Comparison of ENCODE assay signal across 20 mouse cellular contexts in the genomic region with DNA sequence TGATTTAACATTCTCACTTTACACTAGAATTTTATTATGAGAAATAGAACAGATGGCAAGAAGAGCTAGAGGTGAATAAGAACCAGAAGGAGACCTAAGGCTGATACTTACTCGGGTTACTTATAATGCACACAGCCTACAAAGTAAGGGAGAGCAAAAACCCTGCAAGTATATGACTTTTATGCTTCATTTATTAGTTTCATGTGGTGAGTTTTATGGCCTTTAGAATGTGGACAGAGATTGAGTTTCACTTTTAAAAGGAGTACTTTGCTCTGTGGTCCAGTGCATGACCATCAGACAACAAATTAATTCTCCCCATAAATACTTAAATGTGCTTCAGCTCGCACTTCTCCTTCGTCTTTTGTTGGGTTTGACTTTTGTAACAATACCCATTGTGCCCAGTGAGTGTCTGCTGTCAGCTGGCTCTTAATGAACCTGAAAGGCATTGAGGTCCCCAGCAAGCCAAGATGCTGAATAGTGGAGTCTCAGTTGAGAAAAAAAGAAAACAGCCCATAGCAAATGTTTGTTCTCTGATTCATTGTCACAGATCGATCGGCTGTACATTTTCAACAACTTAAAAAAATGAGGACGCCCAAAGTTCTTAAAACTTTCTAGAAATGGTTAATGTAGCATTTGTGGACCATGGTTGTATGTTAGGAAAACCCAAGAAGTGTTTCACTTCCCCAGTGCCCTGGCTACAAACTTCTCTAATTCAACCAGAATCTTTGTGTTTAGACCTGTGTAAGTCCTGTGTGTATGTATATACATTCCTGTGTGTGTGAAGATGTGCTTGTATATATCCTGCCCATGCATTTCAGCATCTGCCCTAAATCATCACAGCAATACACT.
DNase-seq lines count a peak whose midpoint lies in the region; ATAC-seq and TF ChIP-seq lines count a peak whose summit lies in the region.
"Had no signal": no experiment of that assay in that cellular context is flagged by ENCODE, and none has a peak within 500 bp of the region (broad histone marks: within the 10 kb centered on the region; RNA-seq: fewer than 3 reads in every experiment).

No protein-coding gene starts in this region.

- no peaks in the 10 kb centered on the region for H3K36me3 ChIP-seq in liver, postnatal 0 days (replicated peaks; ENCODE audit: insufficient read depth, low read length)
- H3K36me3 ChIP-seq in liver, embryonic 12.5 days: no peaks in the 10 kb centered on the region
- no peaks in the 10 kb centered on the region for H3K36me3 ChIP-seq in limb, embryonic 13.5 days
- no peaks in the 10 kb centered on the region for H3K36me3 ChIP-seq in forebrain, postnatal 0 days (ENCODE audit: insufficient read depth)
- H3K36me3 ChIP-seq: embryonic facial prominence, embryonic 10.5 days; heart, embryonic 12.5 days; midbrain, embryonic 13.5 days had no signal

- H3K27ac ChIP-seq in gastrocnemius, adult 2 months: peak overlapping the region; percentile 17; the same call in 1 of the 2 replicates
- peak overlapping the region; percentile 41; the same call in 1 of the 2 replicates for H3K27ac ChIP-seq in liver, postnatal 0 days (ENCODE audit: low read depth)
- H3K27ac ChIP-seq in liver, embryonic 12.5 days: no peak overlapping the region
- H3K27ac ChIP-seq in brown adipose tissue, adult 24 weeks (replicated peaks; ENCODE audit: low read depth, low read length): 0 out of 2 replicates have a peak overlapping the region, but pooled peaks have one; percentile 10
- H3K27ac ChIP-seq in limb, embryonic 13.5 days: no peak overlapping the region
- H3K27ac ChIP-seq in forebrain, postnatal 0 days (ENCODE audit: low read depth, low read length): no peak overlapping the region
- H3K27ac ChIP-seq: left cerebral cortex, adult 2 months; midbrain, embryonic 13.5 days had no signal

- no peak for TF ChIP-seq CTCF in gastrocnemius, adult 2 months (IDR thresholded peaks at IDR 0.05)
- no peak for TF ChIP-seq CTCF in liver, postnatal 0 days (IDR thresholded peaks at IDR 0.05; ENCODE audit: low read depth)
- TF ChIP-seq CTCF in forebrain, postnatal 0 days (IDR thresholded peaks at IDR 0.05; ENCODE audit: low read depth): no peak

- no peak overlapping the region for H3K4me2 ChIP-seq in liver, postnatal 0 days (ENCODE audit: low read depth, low read length)
- no peak overlapping the region for H3K4me2 ChIP-seq in liver, embryonic 12.5 days
- H3K4me2 ChIP-seq in limb, embryonic 13.5 days (replicated peaks): no peak overlapping the region
- no peak overlapping the region for H3K4me2 ChIP-seq in forebrain, postnatal 0 days (ENCODE audit: low read depth)
- H3K4me2 ChIP-seq: heart, embryonic 12.5 days; midbrain, embryonic 13.5 days had no signal

- H3K27me3 ChIP-seq in liver, postnatal 0 days (ENCODE audit: insufficient read depth, low read length): no peaks in the 10 kb centered on the region
- no peaks in the 10 kb centered on the region for H3K27me3 ChIP-seq in liver, embryonic 12.5 days (replicated peaks)
- H3K27me3 ChIP-seq in limb, embryonic 13.5 days: no peaks in the 10 kb centered on the region
- H3K27me3 ChIP-seq in forebrain, postnatal 0 days (ENCODE audit: insufficient read depth, low read length): no peaks in the 10 kb centered on the region
- H3K27me3 ChIP-seq: heart, embryonic 12.5 days; midbrain, embryonic 13.5 days had no signal

- no peaks in the 10 kb centered on the region for H3K9me3 ChIP-seq in liver, postnatal 0 days (ENCODE audit: low read length)
- H3K9me3 ChIP-seq in liver, embryonic 12.5 days (replicated peaks): no peaks in the 10 kb centered on the region
- H3K9me3 ChIP-seq in limb, embryonic 13.5 days: no peaks in the 10 kb centered on the region
- H3K9me3 ChIP-seq in forebrain, postnatal 0 days (ENCODE audit: low read length): no peaks in the 10 kb centered on the region
- H3K9me3 ChIP-seq: embryonic facial prominence, embryonic 10.5 days; heart, embryonic 12.5 days; midbrain, embryonic 13.5 days had no signal

- 74% methylated on average over 6 of the region's 6 CpGs for WGBS in liver, postnatal 0 days (ENCODE audit: insufficient replicate concordance)
- WGBS in liver, embryonic 12.5 days (ENCODE audit: insufficient replicate concordance): 67% methylated on average over 6 of the region's 6 CpGs
- WGBS in limb, embryonic 13.5 days: 43% methylated on average over 6 of the region's 6 CpGs
- 52% methylated on average over 6 of the region's 6 CpGs for WGBS in forebrain, postnatal 0 days

- no peak overlapping the region for H3K4me3 ChIP-seq in gastrocnemius, adult 2 months
- no peak overlapping the region for H3K4me3 ChIP-seq in liver, postnatal 0 days (ENCODE audit: low read depth, low read length)
- no peak overlapping the region for H3K4me3 ChIP-seq in liver, embryonic 12.5 days
- H3K4me3 ChIP-seq in brown adipose tissue, adult 24 weeks (ENCODE audit: insufficient read depth, low read depth, low read length): no peak overlapping the region
- no peak overlapping the region for H3K4me3 ChIP-seq in limb, embryonic 13.5 days
- no peak overlapping the region for H3K4me3 ChIP-seq in forebrain, postnatal 0 days (ENCODE audit: low read depth, low read length)
- H3K4me3 ChIP-seq: embryonic facial prominence, embryonic 10.5 days; heart, embryonic 12.5 days; left cerebral cortex, adult 2 months; midbrain, embryonic 13.5 days had no signal

- no peak for ATAC-seq in liver, postnatal 0 days
- no peak for ATAC-seq in liver, embryonic 12.5 days
- peak; percentile 71; the same call in 1 of the 2 replicates for ATAC-seq in limb, embryonic 13.5 days (ENCODE audit: low FRiP score, low read depth)
- no peak for ATAC-seq in forebrain, postnatal 0 days
- ATAC-seq: forebrain, embryonic 16.5 days; hindbrain, embryonic 16.5 days; midbrain, embryonic 13.5 days had no signal

- peaks cover 3% of the 10 kb centered on the region; the same call in 1 of the 2 replicates for H3K4me1 ChIP-seq in liver, postnatal 0 days (ENCODE audit: insufficient read depth)
- no peaks in the 10 kb centered on the region for H3K4me1 ChIP-seq in liver, embryonic 12.5 days
- peaks cover 14% of the 10 kb centered on the region; the same call in 1 of the 2 replicates for H3K4me1 ChIP-seq in brown adipose tissue, adult 24 weeks (ENCODE audit: control insufficient read depth, insufficient read depth, insufficient read length, low read length)
- H3K4me1 ChIP-seq in limb, embryonic 13.5 days: peaks cover 9% of the 10 kb centered on the region
- H3K4me1 ChIP-seq in forebrain, postnatal 0 days (ENCODE audit: insufficient read depth): no peaks in the 10 kb centered on the region
- H3K4me1 ChIP-seq: midbrain, embryonic 13.5 days had no signal

- no peak for DNase-seq in gastrocnemius, adult 2 months
- no peak for DNase-seq in gastrocnemius, postnatal 25 days
- DNase-seq in liver, postnatal 0 days: no peak
- no peak for DNase-seq in forebrain, postnatal 0 days
- no peak for DNase-seq in layer of hippocampus, adult 9-11 months
- DNase-seq: adrenal gland, adult 8-10 months; cerebellum, adult 11-12 months; cerebellum, postnatal 36 days; gastrocnemius, postnatal 36 days; kidney, adult 9 months; thymus, postnatal 36 days had no signal

- TF ChIP-seq EP300 in liver, postnatal 0 days (IDR thresholded peaks at IDR 0.05; ENCODE audit: low read depth): no peak

- intact Hi-C loops in gastrocnemius, adult 2 months (cut with DNase I): no loop called here

- no peak overlapping the region for H3K9ac ChIP-seq in liver, postnatal 0 days (replicated peaks)
- H3K9ac ChIP-seq in liver, embryonic 12.5 days: no peak overlapping the region
- H3K9ac ChIP-seq in limb, embryonic 13.5 days: no peak overlapping the region
- H3K9ac ChIP-seq in forebrain, postnatal 0 days: no peak overlapping the region
- H3K9ac ChIP-seq: heart, embryonic 12.5 days; midbrain, embryonic 13.5 days had no signal

Comparison
In these comparisons a context has a peak if more than half of its experiments do, and no peak if none do; other contexts are left out.
1. H3K27ac ChIP-seq: peak in gastrocnemius, adult 2 months (single experiment), liver, postnatal 0 days (single experiment) and brown adipose tissue, adult 24 weeks (single experiment); none in liver, embryonic 12.5 days (single experiment), limb, embryonic 13.5 days (single experiment) and forebrain, postnatal 0 days (single experiment).